Mouse (Mus musculus) intestine, embryonic 16.5 days (tissue): ENCODE data around the gene Ldb3. TPM values are rescaled to one million over a fixed set of nuclear protein-coding genes. Genes with fewer than 3 reads are reported as not detected.
A peak's percentile ranks its signal among the peaks of the same experiment; 100 is the strongest.

Experiments used
- ATAC-seq: fragments of 200-750 bp; cut with Nextera tagmentation; 2 replicates; pipeline ENCODE4 v1.8.0; 2017; ENCODE audit warnings: moderate TSS enrichment, moderate library complexity
- H3K27ac ChIP-seq: fragments of 300-500 bp; sonication (generic); 2 replicates; pipeline ENCODE4 v1.5.1; 2014; ENCODE audit warnings: mild to moderate bottlenecking, low read length
- H3K27me3 ChIP-seq: fragments of 300-500 bp; sonication (generic); replicated peaks from 2 replicates; pipeline ENCODE4 v1.6.1; 2014; ENCODE audit warnings: low read length, control low read depth, mixed read lengths; ENCODE audit not compliant: control insufficient read depth, insufficient read depth
- H3K36me3 ChIP-seq: fragments of 300-500 bp; sonication (generic); 2 replicates; pipeline ENCODE4 v1.6.1; 2014; ENCODE audit warnings: low read length, control low read depth; ENCODE audit not compliant: control insufficient read depth, insufficient read depth
- H3K4me1 ChIP-seq: fragments of 300-500 bp; sonication (generic); 2 replicates; pipeline ENCODE4 v1.6.1; 2014; ENCODE audit warnings: low read length, control low read depth, mixed read lengths; ENCODE audit not compliant: control insufficient read depth, insufficient read depth
- H3K4me2 ChIP-seq: fragments of 300-500 bp; sonication (generic); 2 replicates; pipeline ENCODE4 v1.6.1; 2014; ENCODE audit warnings: low read depth, low read length, control low read depth
- H3K4me3 ChIP-seq: fragments of 300-500 bp; sonication (generic); 2 replicates; pipeline ENCODE4 v1.5.1; 2014; ENCODE audit warnings: mild to moderate bottlenecking, low read length
- H3K9ac ChIP-seq: fragments of 300-500 bp; sonication (generic); 2 replicates; pipeline ENCODE4 v1.6.1; 2014; ENCODE audit warnings: low read depth, low read length
- H3K9me3 ChIP-seq: fragments of 300-500 bp; sonication (generic); 2 replicates; pipeline ENCODE4 v1.6.1; 2016; ENCODE audit warnings: low read length, control low read depth; ENCODE audit not compliant: control insufficient read depth
- WGBS: fragments of 180-500 bp; shearing (Covaris S2); extraction: QIAGEN DNeasy Blood & Tissue Kit; methylation state at CpG from one replicate; pipeline ENCODE4 v1.1.7; 2014; 5-methylcytosine and 5-hydroxymethylcytosine counted together
- polyA plus RNA-seq: library from polyadenylated mRNA; unstranded; fragments of >200 nt; fragmentation: Nextera tagmentation; extraction: Ambion mirVana; gene quantifications from 2 replicates; pipeline ENCODE4 v1.2.1, GENCODE M21; 2015

The Ldb3 gene
- polyA plus RNA-seq, 1 experiment from 2014 or later = 12.8 TPM

GRCm38 (mm10) chr14:34511901-34512300, 76.6 kb downstream of the Ldb3 start:
- 51% methylated on average over 11 of the region's 11 CpGs for WGBS
- no peaks in the 10 kb centered on the region for H3K36me3 ChIP-seq
- H3K27me3 ChIP-seq = 0 out of 2 replicates have a peak, but pooled peaks cover 2% of the 10 kb centered on the region
- H3K9me3 ChIP-seq = no peaks in the 10 kb centered on the region
- no peak overlapping the region for H3K4me3 ChIP-seq
- no peak overlapping the region for H3K4me2 ChIP-seq
- H3K4me1 ChIP-seq = peaks cover 4% of the 10 kb centered on the region; the same call in 1 of the 2 replicates
- no peak overlapping the region for H3K9ac ChIP-seq
- ATAC-seq = no peak
- H3K27ac ChIP-seq = 0 out of 2 replicates have a peak overlapping the region, but pooled peaks have one; percentile 46

DNA sequence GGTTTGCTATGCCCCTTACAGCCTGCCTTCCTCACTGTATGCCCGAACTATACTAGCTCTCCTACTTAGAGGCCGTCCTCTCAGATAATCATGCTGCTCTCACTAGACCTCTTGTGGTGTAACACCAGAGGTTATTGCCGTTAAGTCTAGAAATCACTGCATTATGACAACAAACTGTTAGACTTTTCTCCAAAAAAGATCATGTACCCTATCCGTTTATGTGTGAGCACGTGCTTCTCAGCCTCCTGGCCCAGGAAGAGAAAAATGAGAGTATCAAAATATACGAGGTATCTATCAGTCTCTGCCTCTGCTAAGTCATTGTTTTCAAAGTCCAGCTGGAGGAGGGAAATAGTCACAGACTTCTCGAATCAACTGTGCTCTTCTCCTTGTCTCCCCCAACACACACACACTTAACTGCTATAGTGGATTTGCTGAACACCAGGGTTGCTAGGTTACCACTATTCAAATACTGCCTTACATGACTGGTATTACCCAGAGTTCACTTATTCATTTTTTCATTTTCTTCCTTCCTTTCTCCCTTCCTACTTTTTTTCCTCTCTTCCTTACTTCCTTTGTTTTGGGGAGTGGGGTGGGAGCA, 79.5 kb downstream of the Ldb3 start:
- no peaks in the 10 kb centered on the region for H3K9me3 ChIP-seq

DNA sequence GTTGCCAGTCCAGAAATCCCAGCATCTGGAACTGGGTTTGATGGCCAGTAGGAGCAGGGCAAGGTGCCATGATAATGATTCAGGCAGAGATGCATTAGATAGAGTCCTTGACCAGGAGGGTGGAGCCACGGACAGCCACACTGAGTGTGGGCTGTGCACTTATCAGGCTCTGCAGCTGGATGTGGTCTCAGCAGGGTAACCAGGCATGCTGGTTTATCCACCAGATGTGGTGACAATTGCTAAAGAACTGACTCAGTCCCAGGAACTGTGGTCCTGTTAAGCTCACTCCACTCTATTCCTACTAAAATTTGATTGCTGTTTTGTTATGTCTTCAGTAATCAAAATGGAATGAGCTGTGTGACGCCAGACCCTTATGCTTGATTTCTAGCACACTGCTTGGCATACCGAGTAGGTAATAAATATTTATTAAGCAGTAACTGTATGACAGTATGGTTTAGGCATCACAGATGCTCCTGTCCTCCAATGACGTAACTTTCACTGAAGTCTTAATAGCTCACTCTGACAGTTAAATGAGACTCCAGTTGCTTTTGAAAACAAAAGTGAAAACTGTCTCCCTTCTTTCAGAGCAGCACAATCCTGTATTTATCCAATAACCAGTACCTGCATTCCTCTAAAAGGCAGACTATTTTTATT, 80.2 kb downstream of the Ldb3 start:
- no peak for ATAC-seq
- 31% methylated on average over 4 of the region's 4 CpGs for WGBS
- Histone ChIP-seq H3K36me3 (no peaks in the 10 kb centered on the region), H3K9ac (no peak overlapping the region), H3K4me1 (peaks cover 10% of the 10 kb centered on the region), H3K4me2 (no peak overlapping the region), H3K4me3 (no peak overlapping the region), H3K9me3 (no peaks in the 10 kb centered on the region), H3K27ac (peak overlapping the region; percentile 39), H3K27me3 (0 out of 2 replicates have a peak, but pooled peaks cover 5% of the 10 kb centered on the region)

More for the DNA sequence above, 79.5 kb downstream of the Ldb3 start:
- Histone ChIP-seq H3K27ac (peak overlapping the region; percentile 20), H3K4me2 (no peak overlapping the region), H3K36me3 (no peaks in the 10 kb centered on the region), H3K27me3 (0 out of 2 replicates have a peak, but pooled peaks cover 5% of the 10 kb centered on the region), H3K4me3 (no peak overlapping the region), H3K9ac (no peak overlapping the region), H3K4me1 (peaks cover 10% of the 10 kb centered on the region)
- 33% methylated on average over 7 of the region's 7 CpGs for WGBS
- no peak for ATAC-seq

DNA sequence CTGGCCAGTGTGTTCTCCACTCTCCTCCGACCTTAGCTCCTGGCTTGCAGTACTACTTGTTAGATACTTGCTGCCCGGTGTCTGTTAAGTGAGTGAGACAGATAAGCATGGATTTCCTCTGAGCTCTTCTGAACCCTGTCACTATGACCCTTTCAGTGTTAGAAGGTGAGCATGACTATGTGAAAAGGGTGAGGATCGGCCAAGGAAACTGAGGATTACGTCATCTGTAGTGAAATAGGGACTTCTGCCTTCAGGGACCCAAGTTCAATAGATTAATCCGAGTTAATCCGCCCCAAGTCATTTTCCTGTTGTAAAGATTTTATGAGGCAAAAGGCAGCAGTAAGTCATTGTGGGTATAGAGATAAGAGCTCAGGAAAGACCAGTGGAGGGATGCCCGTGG, 83.2 kb downstream of the Ldb3 start:
- 55% methylated on average over 7 of the region's 7 CpGs for WGBS
- H3K27ac ChIP-seq = no peak overlapping the region
- ATAC-seq = peak; percentile 43
- H3K4me2 ChIP-seq = no peak overlapping the region
- peaks cover 11% of the 10 kb centered on the region for H3K4me1 ChIP-seq
- no peak overlapping the region for H3K4me3 ChIP-seq
- no peaks in the 10 kb centered on the region for H3K36me3 ChIP-seq
- no peaks in the 10 kb centered on the region for H3K9me3 ChIP-seq
- no peak overlapping the region for H3K9ac ChIP-seq
- H3K27me3 ChIP-seq = 0 out of 2 replicates have a peak, but pooled peaks cover 5% of the 10 kb centered on the region

GRCm38 (mm10) chr14:34504377-34504776, 84.1 kb downstream of the Ldb3 start:
- Histone ChIP-seq H3K27ac (no peak overlapping the region), H3K4me3 (no peak overlapping the region), H3K4me2 (no peak overlapping the region), H3K4me1 (peaks cover 21% of the 10 kb centered on the region), H3K9ac (no peak overlapping the region), H3K36me3 (no peaks in the 10 kb centered on the region), H3K27me3 (0 out of 2 replicates have a peak, but pooled peaks cover 5% of the 10 kb centered on the region), H3K9me3 (no peaks in the 10 kb centered on the region)
- WGBS = 88% methylated on average over 5 of the region's 5 CpGs
- ATAC-seq = no peak

- Histone ChIP-seq H3K4me1 (peaks cover 24% of the 10 kb centered on the region), H3K27me3 (0 out of 2 replicates have a peak, but pooled peaks cover 5% of the 10 kb centered on the region), H3K9me3 (no peaks in the 10 kb centered on the region), H3K4me3 (no peak overlapping the region), H3K9ac (no peak overlapping the region), H3K27ac (peak overlapping the region; percentile 48; the same call in 1 of the 2 replicates), H3K4me2 (peak overlapping the region; percentile 6; the same call in 1 of the 2 replicates), H3K36me3 (no peaks in the 10 kb centered on the region)
- no peak for ATAC-seq
- 63% methylated on average over 6 of the region's 6 CpGs for WGBS
Observed at GRCm38 (mm10) chr14:34503759-34504158, 84.7 kb downstream of the Ldb3 start.

DNA sequence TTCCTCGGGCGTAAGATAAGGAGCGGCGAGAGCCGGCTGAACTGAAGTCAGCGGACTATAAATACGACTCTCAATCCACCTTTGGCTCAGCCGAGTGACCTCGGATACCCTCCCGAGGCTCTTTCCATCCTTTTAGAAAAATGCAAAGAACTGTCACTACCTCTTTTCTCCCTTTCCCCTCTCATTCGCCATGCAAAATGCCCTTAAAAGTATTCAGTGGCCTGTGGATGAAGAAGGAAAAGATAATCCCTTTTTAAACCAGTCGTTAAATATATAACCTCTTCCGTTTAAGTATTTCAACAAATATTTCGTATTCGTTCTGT, 85.2 kb downstream of the Ldb3 start, which contains the start of gene Bmpr1a:
TSS of gene Bmpr1a (minus strand) at position 17 of the 323 bp plus-strand sequence.
- Histone ChIP-seq H3K4me3 (peak within 1 kb of the TSS; percentile 90), H3K27ac (peak within 1 kb of the TSS; percentile 97), H3K9ac (peak within 1 kb of the TSS; percentile 98), H3K4me1 (peaks cover 24% of the 10 kb centered on the region), H3K36me3 (no peaks in the 10 kb centered on the region), H3K4me2 (peak within 1 kb of the TSS; percentile 68), H3K27me3 (0 out of 2 replicates have a peak, but pooled peaks cover 5% of the 10 kb centered on the region), H3K9me3 (no peaks in the 10 kb centered on the region)
- ATAC-seq = no peak
- 11% methylated on average over 15 of the region's 15 CpGs for WGBS

DNA sequence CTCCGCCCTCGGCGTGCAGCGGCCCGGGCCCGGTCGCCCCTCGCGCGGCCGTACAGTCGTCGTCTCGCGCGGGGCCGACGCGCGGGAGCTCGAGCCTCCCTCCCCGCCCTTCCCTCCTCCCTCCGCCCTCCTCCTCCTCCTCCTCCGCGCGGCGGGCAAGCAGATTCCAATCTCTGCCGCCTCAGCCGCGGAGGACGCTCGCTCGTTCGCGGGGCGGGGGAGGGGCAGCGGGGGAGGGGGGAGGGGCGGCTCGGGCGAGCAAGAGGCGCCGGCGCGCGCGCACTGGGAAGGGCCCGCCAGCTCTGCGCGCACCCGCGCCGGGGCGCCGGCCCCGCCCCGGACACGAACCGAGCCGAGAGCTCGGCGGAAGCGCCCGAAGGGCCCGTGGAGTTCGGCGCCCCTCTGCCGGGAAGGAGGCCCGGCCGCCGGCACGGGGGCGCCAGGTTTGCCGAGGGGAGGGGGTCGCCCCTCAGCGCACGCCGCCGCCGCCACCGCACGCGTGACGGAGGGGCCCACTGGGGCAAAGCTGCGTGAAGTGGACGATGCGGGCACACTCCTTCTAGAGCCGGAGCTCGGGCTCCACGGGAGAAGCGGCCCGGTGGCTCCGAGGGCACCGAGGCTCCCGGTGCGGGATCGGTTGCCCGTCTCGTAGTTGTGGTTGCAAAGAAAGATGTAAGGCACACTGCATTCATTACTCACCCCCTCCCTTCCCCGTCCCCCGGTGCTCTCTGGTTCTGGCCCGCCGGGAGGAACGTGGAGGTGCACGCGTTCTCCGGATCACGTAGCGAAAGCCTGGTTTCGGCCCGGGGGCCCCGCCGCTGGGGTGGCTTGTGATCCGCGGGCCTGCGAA, 85.8 kb downstream of the Ldb3 start:
- peak overlapping the region; percentile 68 for H3K4me2 ChIP-seq
- H3K27me3 ChIP-seq = 0 out of 2 replicates have a peak, but pooled peaks cover 5% of the 10 kb centered on the region
- peak overlapping the region; percentile 97 for H3K27ac ChIP-seq
- H3K36me3 ChIP-seq = no peaks in the 10 kb centered on the region
- peak; percentile 85 for ATAC-seq
- under 1% methylated on average over 94 of the region's 115 CpGs for WGBS
- H3K4me1 ChIP-seq = peaks cover 19% of the 10 kb centered on the region
- no peaks in the 10 kb centered on the region for H3K9me3 ChIP-seq
- H3K9ac ChIP-seq = peak overlapping the region; percentile 98
- H3K4me3 ChIP-seq = peak overlapping the region; percentile 90
